Mouse (Mus musculus) ES-E14 (cell line): Measurements from ENCODE around the gene Nubp2.

ENCODE experiments used
- CHD2 ChIP-seq: IDR thresholded peaks from 2 replicates; pipeline ENCODE4 v1.6.1; 2014; ENCODE audit warnings: mild to moderate bottlenecking, low read depth, low read length, inconsistent platforms
- HCFC1 ChIP-seq: IDR thresholded peaks from 2 replicates; pipeline ENCODE4 v1.6.1; 2012; ENCODE audit warnings: low read length, inconsistent platforms, borderline replicate concordance; ENCODE audit not compliant: insufficient read depth
- MAFK ChIP-seq: IDR thresholded peaks from 2 replicates; pipeline ENCODE4 v1.6.1; 2014; ENCODE audit warnings: mild to moderate bottlenecking, low read depth, low read length, inconsistent platforms; ENCODE audit not compliant: insufficient read depth
- ZC3H11A ChIP-seq: IDR thresholded peaks from 2 replicates; pipeline ENCODE4 v1.6.1; 2012; ENCODE audit warnings: low read depth, mild to moderate bottlenecking, inconsistent platforms, low read length, borderline replicate concordance
- ZNF384 ChIP-seq: IDR thresholded peaks from 2 replicates; pipeline ENCODE4 v1.6.1; 2012; ENCODE audit warnings: low read depth, low read length, inconsistent platforms

GRCm38 (mm10) chr17:24933163-24933562 is 47.0 kb upstream of the Nubp2 start:
- TF ChIP-seq MAFK, result no peak
- no peak for TF ChIP-seq ZC3H11A
- TF ChIP-seq ZNF384, result no peak
- no peak for TF ChIP-seq CHD2
- TF ChIP-seq HCFC1, result no peak
